Mouse (Mus musculus): ENCODE measurements around the gene Ephx1. TPM values are rescaled to one million over a fixed set of nuclear protein-coding genes. Genes with fewer than 3 reads are reported as not detected.
"Not testable (repeated sequence)": the region's sequence is repeated elsewhere in the genome, so short reads cannot be mapped to it uniquely, and the experiment has no call there.

Ephx1 gene
- total RNA-seq (2018; cell fraction: chromatin; rRNA removed), result 10 to 100 TPM in 7 of 26 experiments, 1 to 10 TPM in 15, under 1 TPM in 2, not detected in 2; 0.66 to 23.5 (median 3.7) TPM
- 10 to 100 TPM in 13 of 26 experiments, 1 to 10 TPM in 13; 3.2 to 40.1 (median 18.8) TPM for total RNA-seq (2018; cell fraction: cytosol; rRNA removed)
- 10 to 100 TPM in 13 of 26 experiments, 1 to 10 TPM in 13; 2.2 to 34.2 (median 10.0) TPM for total RNA-seq (2018; cell fraction: nucleus; rRNA removed)
- 12.5 to 64.5 TPM (median 39.5 TPM) in 3 replicates for polyA plus RNA-seq (2018)

DNA sequence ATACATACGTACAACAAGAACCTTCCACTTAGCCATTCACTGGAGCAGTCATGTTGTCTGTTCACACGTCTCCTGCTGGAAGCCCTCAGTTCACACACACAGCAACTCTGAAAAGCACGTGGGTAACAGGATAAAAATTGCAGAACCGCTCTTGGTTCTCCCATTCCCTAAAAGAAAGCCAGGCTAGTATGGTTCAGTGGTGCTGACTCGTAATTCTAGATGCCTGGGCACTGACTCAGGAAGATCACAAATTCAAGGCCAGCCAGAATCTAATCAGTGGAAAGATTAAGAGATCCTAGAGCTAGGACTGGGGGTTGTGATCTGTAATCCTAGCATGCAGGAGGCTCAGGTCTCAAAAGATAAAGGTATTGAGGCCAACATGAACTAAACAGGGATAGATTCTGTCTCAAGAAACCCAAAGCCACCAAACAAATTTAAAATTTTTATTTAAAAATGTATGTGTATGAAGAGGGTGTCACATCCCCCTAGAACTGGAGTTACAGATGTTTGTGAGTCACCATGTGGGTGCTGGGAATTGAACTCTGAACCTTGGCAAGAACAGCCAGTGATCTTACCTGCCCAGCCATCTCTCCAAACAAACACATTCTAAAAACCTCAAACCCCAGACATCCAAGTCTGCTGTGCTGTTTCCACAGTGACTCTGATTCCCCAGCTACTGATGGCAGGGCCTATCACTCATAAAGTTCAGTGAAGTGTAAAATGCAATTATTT, at the start of gene Ephx1:
Gene Ephx1, minus strand, starts transcription at position 149 of the 732 bp plus-strand sequence.
- 89% methylated on average over 5 of the region's 5 CpGs for WGBS (ENCODE audit: missing documents)
- Histone ChIP-seq H3K36me3 (ENCODE audit: inconsistent target) (no peaks in the 10 kb centered on the region), H3K79me2 (ENCODE audit: inconsistent target) (no peaks in the 10 kb centered on the region), H3K4me3 (ENCODE audit: inconsistent target) (no peak within 1 kb of the TSS), H3K27ac (no peak within 1 kb of the TSS)

DNA sequence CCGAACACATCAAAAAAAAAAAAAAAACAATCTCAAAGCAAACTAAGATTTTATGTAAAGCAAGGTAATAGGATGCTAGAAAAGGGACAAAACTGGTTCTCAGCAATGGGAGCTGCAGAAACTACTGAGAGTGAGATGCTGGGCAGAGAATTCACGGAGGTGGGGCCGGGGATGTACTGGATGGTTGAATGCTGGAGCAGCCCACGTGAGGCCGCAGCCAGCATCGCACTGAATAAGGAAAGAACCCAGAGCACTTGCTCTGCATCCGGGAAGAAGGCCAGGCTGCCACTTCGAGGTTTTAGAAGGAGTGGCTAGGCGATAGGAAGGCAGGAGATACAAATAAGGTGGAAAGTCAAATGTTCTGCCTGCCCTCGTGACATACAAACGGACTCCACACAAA, 49.0 kb upstream of the Ephx1 start:
- H3K36me3 ChIP-seq (ENCODE audit: inconsistent target), result no peaks in the 10 kb centered on the region
- no peak overlapping the region for H3K27ac ChIP-seq
- WGBS (ENCODE audit: missing documents), result 75% methylated on average over 10 of the region's 11 CpGs
- no peaks in the 10 kb centered on the region for H3K79me2 ChIP-seq (ENCODE audit: inconsistent target)
- no peak overlapping the region for H3K4me3 ChIP-seq (ENCODE audit: inconsistent target)

DNA sequence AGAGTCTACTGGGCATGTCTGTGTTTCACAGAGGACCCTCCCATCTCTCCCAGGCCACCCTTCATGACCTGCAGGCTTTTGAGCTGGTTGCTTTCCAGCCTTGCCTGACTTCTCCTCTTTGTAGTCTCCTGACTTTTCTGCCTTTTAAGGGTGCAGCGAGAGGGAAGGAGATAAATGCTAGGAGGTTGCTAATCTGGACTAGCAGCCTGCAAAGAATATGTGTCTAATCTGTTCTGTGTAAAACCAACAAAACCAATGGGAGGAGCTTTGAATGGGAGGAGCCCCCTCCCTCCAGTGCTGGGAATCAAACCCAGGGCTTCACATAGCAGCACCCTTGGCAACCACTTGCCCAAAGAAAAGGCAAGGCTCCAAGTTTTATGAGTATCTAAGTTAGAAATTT, 47.6 kb upstream of the Ephx1 start:
- no peaks in the 10 kb centered on the region for H3K36me3 ChIP-seq (ENCODE audit: inconsistent target)
- H3K27ac ChIP-seq, result no peak overlapping the region
- H3K79me2 ChIP-seq (ENCODE audit: inconsistent target), result no peaks in the 10 kb centered on the region
- WGBS (ENCODE audit: missing documents), result 89% methylated on average over 1 of the region's 1 CpGs
- H3K4me3 ChIP-seq (ENCODE audit: inconsistent target), result no peak overlapping the region

DNA sequence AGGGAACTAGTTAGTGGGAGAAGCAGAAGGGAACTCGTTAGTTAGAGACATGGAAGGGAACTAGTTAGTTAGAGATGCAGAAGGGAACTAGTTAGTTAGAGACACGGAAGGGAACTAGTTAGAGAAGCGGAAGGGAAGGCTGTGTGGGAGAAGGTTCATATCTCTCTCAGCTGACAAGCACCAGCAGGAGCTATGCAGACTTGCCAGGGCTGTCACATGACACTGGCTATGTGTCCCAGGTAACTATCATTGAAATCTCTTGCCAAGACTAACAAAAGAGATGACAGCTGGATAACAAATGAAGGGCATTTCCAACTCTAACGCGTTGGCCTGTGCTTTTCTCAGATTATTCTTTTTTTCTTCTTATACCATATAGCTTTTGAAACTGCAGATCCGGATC, 43.9 kb upstream of the Ephx1 start:
- Histone ChIP-seq H3K36me3 (ENCODE audit: inconsistent target) (no peaks in the 10 kb centered on the region), H3K4me3 (ENCODE audit: inconsistent target) (no peak overlapping the region), H3K27ac (no peak overlapping the region), H3K79me2 (ENCODE audit: inconsistent target) (no peaks in the 10 kb centered on the region)
- 87% methylated on average over 6 of the region's 6 CpGs for WGBS (ENCODE audit: missing documents)

DNA sequence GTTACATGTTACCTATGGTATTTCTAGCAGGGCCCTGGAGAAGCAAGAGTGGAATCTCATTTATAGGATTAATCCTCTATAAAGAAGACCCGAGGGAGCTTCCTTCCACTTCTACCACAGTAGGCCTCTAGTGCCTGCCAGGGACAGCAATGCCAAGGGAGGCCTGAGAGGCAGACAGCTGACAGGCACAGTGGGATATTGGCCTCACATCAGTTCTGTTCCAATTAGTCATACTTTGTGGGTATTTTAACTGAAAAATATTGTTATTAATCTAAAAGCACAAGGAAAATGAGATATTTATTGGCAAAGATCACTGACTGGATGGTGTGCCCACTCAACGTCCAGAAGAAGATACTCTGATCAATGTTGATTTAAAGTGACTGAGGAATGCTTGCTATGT, 43.3 kb upstream of the Ephx1 start:
- no peak overlapping the region for H3K4me3 ChIP-seq (ENCODE audit: inconsistent target)
- H3K79me2 ChIP-seq (ENCODE audit: inconsistent target), result no peaks in the 10 kb centered on the region
- WGBS (ENCODE audit: missing documents), result 94% methylated on average over 2 of the region's 2 CpGs
- H3K36me3 ChIP-seq (ENCODE audit: inconsistent target), result no peaks in the 10 kb centered on the region
- H3K27ac ChIP-seq, result no peak overlapping the region

DNA sequence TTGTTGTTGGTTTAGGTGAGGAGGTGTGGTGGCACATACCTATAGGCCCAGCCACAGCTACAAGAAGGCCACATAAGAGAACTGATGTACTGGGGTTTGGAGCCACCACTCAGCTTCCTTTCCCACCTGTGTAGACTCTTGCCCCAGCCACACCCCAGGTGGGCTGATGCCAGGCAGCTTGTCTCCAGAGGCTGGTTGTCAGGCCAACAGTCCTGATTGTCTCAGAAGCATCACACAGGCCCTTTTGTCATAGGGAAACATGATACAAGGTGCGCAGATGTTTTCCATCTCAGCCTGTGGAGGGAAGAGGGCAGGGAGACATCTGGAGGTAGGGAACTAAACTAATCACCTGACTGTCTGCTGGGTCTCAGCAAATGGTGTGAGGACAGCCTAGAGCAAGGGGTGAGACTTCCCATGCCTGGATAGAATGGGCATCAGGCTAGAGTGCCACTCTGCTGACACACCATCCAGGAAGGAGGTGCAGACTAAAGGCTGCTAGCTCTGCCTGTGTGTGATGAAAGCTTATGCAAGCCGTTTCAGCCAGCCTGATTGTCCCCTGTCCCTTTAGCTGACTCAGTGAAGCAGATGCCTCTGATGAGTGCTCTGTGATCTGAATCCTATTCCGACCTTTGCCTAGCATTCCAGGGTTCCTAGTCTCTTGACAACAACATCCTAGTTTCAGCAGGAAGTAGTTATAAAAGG, 41.2 kb upstream of the Ephx1 start:
- H3K79me2 ChIP-seq (ENCODE audit: inconsistent target), result no peaks in the 10 kb centered on the region
- no peaks in the 10 kb centered on the region for H3K36me3 ChIP-seq (ENCODE audit: inconsistent target)
- H3K4me3 ChIP-seq (ENCODE audit: inconsistent target), result no peak overlapping the region
- 87% methylated on average over 3 of the region's 3 CpGs for WGBS (ENCODE audit: missing documents)
- H3K27ac ChIP-seq, result no peak overlapping the region

DNA sequence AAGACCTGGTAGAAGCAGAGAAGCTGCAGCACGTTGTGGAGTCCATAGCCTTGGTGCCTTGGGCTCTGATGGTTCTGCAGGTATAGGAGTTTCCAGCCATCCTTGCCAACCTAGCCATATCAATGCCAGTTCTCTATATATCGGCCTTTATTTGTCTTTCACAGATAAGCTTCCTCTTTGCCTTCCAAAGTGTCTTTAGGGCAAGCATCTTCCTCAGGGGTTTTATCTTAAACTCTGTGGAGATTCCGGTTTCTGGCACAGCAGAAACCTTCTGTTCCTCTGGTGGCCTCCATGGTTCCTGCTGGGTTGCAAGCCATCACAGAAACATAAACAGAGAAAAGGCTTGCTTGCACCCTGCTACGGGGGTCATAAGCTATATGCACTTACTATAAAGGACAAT, 32.2 kb upstream of the Ephx1 start:
- no peaks in the 10 kb centered on the region for H3K36me3 ChIP-seq (ENCODE audit: inconsistent target)
- H3K79me2 ChIP-seq (ENCODE audit: inconsistent target), result no peaks in the 10 kb centered on the region
- 80% methylated on average over 4 of the region's 4 CpGs for WGBS (ENCODE audit: missing documents)
- H3K27ac ChIP-seq, result no peak overlapping the region
- no peak overlapping the region for H3K4me3 ChIP-seq (ENCODE audit: inconsistent target)

DNA sequence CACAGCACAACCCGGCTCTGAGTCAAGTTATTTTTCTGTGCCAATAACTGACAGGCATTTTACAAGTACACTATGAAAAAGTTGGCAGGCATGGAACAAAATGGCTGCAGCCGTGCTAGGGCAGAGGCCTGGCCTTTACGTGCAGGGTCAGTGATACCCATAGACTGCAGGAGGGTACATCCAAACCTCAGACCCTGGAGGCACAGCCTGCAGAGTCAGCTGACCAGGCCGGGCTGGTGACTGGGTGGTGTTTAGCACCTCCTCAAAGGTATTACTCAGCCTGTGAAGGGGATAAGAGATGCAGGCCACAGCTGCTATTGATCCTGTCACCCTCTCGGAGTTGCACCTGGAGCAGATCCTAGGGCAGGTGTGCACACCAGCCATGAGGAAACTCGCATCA, 30.2 kb upstream of the Ephx1 start, which contains the start of gene 9130409I23Rik:
Gene 9130409I23Rik, plus strand, starts transcription at position 301 of the 400 bp plus-strand sequence.
- WGBS (ENCODE audit: missing documents), result 98% methylated on average over 6 of the region's 6 CpGs
- H3K27ac ChIP-seq, result no peak within 1 kb of the TSS
- no peak within 1 kb of the TSS for H3K4me3 ChIP-seq (ENCODE audit: inconsistent target)
- H3K36me3 ChIP-seq (ENCODE audit: inconsistent target), result no peaks in the 10 kb centered on the region
- no peaks in the 10 kb centered on the region for H3K79me2 ChIP-seq (ENCODE audit: inconsistent target)

DNA sequence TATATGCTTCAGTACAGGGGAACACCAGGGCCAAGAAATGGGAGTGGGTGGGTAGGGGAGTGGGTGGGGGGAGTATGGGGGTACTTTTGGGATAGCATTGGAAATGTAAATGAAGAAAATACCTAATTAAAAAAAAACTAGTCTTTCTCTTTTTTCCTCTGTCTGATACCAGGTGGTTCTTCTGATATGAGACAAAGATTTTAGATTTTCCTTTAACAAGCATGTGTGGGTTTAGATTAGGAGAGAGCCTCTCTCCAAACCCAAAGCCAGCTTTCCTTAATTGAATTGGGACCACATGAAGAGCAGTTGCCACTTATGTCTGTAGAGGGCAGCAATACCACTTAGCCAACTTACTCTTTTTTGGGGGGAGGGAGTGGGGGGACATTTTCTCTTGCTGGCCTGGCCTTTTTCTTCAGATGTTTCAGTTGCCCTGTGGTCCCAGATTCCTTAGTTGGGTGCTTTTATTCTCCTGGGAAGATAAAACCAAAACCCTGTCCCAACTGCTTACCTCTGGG, 28.7 kb upstream of the Ephx1 start:
- H3K27ac ChIP-seq, result no peak overlapping the region
- H3K36me3 ChIP-seq (ENCODE audit: inconsistent target), result no peaks in the 10 kb centered on the region
- H3K4me3 ChIP-seq (ENCODE audit: inconsistent target), result no peak overlapping the region
- H3K79me2 ChIP-seq (ENCODE audit: inconsistent target), result no peaks in the 10 kb centered on the region

DNA sequence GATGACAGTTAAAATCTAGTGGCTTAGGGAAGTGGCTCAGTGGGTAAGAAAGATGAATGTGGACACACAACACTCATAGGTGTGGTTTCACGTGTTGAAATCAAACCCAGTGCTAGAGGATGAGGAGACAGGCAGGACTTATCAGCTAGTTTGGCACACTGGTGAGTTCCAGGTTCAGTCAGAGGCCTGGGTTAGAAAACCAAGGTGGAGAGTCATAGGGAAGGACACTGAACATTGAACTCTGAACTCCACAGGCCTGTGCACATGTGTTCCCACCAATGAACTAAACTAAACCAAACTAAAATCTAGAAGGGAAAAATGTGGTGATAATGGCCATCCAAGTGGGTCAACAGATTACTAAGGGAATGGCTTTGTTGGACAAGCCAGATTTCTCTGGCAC, 26.8 kb upstream of the Ephx1 start:
- no peaks in the 10 kb centered on the region for H3K36me3 ChIP-seq (ENCODE audit: inconsistent target)
- 0% methylated on average over 1 of the region's 1 CpGs for WGBS (ENCODE audit: missing documents)
- H3K4me3 ChIP-seq (ENCODE audit: inconsistent target), result no peak overlapping the region
- H3K27ac ChIP-seq, result no peak overlapping the region
- H3K79me2 ChIP-seq (ENCODE audit: inconsistent target), result no peaks in the 10 kb centered on the region

DNA sequence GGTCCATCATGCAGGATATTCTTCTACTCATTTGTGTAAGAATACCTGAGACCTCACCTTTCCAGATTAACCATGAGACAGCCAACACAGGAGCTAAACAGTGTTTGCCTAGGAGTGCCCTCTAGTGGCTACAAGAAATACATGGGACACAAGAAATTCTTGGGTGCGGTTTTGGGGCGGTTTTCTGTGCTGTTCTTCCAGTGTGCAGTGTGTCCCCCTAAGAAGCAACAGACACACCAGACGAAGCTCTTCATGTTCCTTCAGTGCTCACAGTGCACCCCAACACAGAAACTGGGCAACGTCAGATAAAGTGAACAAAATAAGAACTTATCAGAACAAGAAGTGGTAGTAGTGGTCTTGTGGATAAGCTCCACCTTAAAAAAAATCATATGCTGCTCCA, 18.9 kb upstream of the Ephx1 start:
- Histone ChIP-seq H3K27ac (no peak overlapping the region), H3K36me3 (ENCODE audit: inconsistent target) (no peaks in the 10 kb centered on the region), H3K79me2 (ENCODE audit: inconsistent target) (no peaks in the 10 kb centered on the region), H3K4me3 (ENCODE audit: inconsistent target) (no peak overlapping the region)
- WGBS (ENCODE audit: missing documents), result 12% methylated on average over 4 of the region's 4 CpGs

DNA sequence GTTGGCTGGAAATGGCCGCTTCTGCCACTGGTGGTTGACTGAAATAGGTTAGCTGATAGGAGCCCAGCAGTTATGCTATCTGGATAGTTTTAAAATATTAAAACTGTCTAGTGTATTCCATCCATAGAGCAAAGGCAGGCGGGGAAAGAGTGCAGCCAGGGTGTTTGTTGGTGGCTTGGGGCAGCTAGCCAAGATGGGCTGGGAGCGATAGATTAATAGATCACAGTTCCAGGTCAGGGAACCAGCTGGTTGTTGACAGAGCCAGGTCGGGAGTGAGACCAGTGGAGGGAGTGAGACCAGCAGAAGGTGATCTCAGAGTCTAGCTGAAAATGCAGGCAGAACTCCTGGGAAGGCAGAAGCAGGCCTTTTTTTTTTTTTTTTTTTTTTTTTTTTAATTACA, 16.9 kb upstream of the Ephx1 start:
- WGBS (ENCODE audit: missing documents), result 64% methylated on average over 4 of the region's 4 CpGs
- no peaks in the 10 kb centered on the region for H3K79me2 ChIP-seq (ENCODE audit: inconsistent target)
- H3K36me3 ChIP-seq (ENCODE audit: inconsistent target), result no peaks in the 10 kb centered on the region
- no peak overlapping the region for H3K4me3 ChIP-seq (ENCODE audit: inconsistent target)
- H3K27ac ChIP-seq, result no peak overlapping the region

DNA sequence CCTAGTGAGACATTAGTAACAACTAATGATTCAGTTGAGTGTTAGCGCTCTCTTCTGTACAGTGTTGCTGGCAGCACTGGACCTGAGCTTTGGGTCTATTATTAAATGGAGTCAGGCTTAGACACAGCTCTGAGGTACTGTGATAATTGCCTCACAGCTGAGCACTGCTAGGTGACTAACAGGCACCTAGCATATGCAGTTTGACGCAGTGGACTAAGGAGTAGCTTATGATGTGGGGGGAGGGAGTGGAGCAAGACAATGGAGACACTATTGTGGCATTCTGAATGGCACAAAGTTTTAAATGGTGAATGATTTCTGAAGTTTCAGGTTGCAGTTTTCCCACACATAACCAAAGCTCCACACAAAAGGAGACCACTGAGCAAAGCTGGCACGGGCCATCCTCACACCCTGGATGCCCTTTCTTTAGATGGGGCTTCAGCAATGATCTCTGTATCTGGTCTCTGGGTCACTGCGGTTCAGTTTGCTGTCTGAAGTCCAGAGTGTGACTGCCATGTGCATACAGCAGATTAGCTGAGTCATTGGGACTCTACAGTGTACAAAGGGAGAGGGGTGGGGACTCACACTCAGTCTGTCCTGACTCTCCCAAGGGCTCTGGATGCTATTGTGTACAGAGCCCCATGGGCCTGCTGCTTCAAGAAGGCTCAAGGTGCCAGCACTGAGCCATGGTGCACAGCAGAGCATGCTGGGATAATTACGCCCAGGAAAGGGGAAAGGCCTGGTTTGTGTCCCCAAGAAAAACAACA, 14.5 kb upstream of the Ephx1 start:
- not testable (repeated sequence) for H3K79me2 ChIP-seq (ENCODE audit: inconsistent target); H3K27ac ChIP-seq; H3K36me3 ChIP-seq (ENCODE audit: inconsistent target); H3K4me3 ChIP-seq (ENCODE audit: inconsistent target)
- 86% methylated on average over 5 of the region's 5 CpGs for WGBS (ENCODE audit: missing documents)

DNA sequence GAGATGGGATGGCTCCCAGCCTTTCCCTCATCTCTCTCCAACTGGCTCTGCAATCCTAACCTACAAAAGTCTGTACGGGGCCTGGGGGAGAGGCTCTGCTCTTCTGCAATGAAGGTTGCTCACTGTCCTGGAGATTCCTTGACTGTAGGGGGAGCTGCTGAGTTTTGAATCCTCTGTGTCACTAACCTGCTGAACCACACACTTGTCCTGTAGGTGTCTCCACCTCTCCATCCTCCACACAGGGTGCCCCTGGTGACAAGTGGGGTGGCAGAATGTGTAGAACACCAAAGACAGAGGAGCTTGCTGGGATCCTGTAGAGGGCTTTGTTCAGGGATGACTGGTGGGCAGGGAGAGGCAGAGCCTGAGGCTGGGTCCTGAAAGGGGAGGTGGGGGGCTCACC, 1.6 kb upstream of the Ephx1 start:
- no peak overlapping the region for H3K4me3 ChIP-seq (ENCODE audit: inconsistent target)
- no peaks in the 10 kb centered on the region for H3K79me2 ChIP-seq (ENCODE audit: inconsistent target)
- no peaks in the 10 kb centered on the region for H3K36me3 ChIP-seq (ENCODE audit: inconsistent target)
- H3K27ac ChIP-seq, result no peak overlapping the region
- 8% methylated on average over 1 of the region's 1 CpGs for WGBS (ENCODE audit: missing documents)
